Mouse (Mus musculus) cerebellum, adult 11 months (tissue): Measurements from ENCODE around the gene Tmem185b.
A peak's percentile ranks its signal among the peaks of the same experiment; 100 is the strongest.

Experiments
- DNase-seq: peaks from one replicate; pipeline ENCODE4 v3.0.0; 2022

The Tmem185b gene

GRCm38 (mm10) chr1:119503808-119504207 lies 22.2 kb upstream of the Tmem185b start:
- no peak for DNase-seq

DNA sequence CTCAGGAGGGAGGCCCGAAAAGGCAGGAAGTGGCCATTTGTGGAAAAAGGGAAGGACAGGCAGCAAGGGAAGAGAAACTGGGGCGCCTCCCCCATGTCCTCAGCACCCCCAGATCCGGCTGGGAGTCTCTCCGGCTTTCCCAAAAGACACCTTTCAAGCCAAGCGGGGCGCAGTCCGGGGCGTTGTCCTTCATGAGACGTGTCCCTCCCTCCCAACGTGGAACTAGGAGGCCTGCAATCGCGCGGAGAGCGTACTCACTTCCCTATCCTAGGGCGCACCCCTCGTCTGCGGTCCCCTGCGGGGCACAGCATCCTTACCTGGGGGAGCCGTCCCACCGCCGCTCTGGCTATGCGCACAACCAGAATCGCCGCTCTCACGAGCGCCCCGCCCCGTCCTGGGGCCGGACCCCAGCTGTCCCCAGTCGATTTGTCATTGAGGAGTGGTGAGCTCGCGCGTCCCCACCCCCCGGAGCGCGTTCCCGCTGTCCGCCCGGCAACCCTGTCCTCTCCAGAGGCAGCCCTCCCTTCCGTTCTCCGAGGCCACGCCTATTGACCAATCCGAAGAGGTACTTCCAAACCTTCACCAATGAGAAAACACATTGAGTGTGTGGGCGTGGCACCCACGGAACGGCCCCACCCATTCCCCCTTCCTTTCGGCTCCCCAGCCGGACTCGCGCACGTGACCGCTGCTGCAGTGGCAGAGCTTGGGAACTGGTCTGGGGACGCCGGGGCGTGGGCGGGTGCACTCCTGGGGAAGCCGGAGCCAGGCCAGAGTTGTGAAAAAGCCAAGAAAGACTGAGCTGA lies 21.5 kb upstream of the Tmem185b start, which contains the start of gene Ralb:
Gene Ralb, minus strand, starts transcription at position 535 of the 803 bp plus-strand sequence.
- peak; percentile 95 for DNase-seq

GRCm38 (mm10) chr1:119505951-119506350 lies 20.0 kb upstream of the Tmem185b start:
- no peak for DNase-seq

GRCm38 (mm10) chr1:119508548-119508947 lies 17.4 kb upstream of the Tmem185b start:
- DNase-seq = no peak

DNA sequence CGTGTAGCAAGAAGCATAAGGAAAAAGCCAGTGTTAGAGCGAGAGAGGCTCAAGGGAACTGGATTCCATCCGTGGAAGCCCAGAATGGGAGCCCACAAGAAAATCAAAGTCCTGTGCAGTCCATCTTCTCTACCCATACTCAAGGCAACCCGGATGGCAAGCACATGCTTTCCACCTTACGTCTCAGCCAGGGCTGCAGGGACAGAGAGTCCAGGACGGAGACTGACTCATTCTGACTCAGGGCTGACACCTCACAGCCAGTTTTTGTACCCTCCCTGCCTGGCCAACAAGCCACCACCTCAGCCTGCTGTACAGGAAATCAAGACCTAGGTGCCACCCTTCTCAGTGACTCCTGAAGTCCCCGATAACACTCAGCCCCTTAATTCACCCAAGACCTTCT lies 16.5 kb upstream of the Tmem185b start:
- no peak for DNase-seq

DNA sequence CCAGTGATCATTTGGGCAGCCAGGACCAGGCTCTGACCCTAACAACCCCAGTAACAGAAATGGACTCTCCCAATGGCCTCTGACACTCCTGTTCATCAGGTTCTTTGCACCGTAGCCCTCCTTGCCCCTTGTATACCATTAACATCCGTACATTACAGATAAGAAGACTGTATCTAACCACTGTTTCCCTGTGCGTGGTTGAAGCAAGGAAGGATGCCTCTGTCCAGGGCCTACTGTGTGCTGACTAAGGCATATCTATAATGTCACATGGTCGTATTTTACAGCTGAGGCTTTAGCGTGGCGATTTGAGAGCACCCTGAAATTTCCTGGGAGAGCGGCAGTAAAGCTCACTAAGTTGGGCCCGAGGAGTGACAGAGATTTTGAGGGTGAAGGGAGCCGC lies 15.6 kb upstream of the Tmem185b start:
- DNase-seq = no peak

- no peak for DNase-seq
Measured at GRCm38 (mm10) chr1:119510857-119511256, 15.1 kb upstream of the Tmem185b start.

- DNase-seq = no peak
Measured at GRCm38 (mm10) chr1:119518060-119518459, 7.9 kb upstream of the Tmem185b start.

GRCm38 (mm10) chr1:119518786-119519185 lies 7.2 kb upstream of the Tmem185b start:
- DNase-seq = no peak

DNA sequence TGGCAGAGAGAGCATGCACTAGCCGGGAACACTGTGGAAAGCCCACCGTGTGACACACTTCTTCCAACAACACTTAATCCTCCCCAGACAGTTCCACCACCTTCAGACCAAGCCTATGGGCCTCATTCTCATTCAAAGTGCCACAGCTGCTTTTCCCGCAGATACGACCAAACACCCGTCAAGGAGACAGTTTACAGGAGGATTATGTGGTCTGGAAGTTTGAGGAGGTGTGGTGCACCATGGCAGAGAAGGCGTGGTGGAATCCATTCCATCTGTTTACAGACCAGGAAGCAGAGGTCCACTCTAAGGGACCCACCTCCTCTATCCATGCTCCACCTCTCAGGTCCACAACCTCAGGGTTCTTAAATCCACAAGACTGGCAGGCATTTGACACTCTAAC lies 6.7 kb upstream of the Tmem185b start:
- DNase-seq = no peak

DNA sequence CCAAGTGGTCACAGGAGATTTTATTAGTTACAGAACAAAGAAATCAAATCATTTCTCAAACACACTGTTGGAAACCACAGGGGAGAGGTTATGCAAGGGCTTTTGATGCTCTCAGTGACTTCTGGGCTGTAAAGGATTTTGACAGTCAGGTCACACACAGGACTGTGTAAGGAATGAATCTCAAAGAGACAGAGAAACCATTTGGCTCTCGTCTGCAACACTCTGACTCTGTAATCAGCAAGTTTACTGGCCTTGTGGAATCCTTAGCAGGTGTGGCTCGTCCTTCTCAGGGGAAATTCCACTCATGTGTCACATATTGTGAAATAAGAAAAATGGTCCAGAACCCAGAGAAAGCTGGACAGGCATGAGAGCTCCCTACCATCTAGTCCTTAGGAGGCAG lies 4.9 kb upstream of the Tmem185b start:
- DNase-seq = no peak

GRCm38 (mm10) chr1:119521681-119522080 lies 4.3 kb upstream of the Tmem185b start:
- DNase-seq = no peak

DNA sequence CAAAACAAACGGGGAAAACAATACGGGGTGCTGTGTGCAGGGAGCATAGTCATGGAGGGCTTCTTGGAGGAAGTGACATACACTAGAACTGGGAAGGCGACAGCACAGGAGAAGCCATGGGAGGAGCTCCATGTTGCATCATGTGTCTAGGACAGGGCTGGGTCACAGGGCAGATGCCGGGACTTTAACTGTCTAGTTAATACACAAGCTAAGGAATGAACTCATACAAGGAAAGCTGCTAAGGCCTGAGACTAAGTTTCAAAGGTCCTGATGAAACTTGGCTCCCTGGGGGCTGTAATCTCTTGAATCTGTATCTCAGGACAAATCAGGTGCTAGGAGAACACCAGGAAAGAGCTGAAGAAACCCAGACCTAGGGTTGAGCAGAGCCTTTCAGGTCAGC lies 3.2 kb upstream of the Tmem185b start:
- DNase-seq = no peak

DNA sequence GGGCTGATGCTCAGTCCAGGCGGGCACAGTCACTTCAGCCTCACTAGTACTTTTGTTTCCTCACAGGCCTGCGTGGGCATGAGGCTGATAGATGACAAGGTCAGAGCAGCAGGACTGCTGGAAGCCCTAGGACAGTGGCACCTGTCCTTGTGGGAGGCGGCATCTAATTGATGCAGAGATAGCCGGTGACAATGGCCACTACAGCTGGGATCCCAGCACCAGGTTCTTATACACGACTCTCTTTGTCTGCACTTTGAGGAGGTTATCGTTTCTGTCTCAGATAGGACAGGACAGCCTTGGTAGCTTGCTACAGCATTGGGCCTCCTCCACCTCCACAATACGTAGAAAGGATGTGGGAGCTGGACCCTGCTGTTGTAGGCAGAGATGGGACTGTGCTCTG lies 2.6 kb upstream of the Tmem185b start:
- DNase-seq = no peak

DNA sequence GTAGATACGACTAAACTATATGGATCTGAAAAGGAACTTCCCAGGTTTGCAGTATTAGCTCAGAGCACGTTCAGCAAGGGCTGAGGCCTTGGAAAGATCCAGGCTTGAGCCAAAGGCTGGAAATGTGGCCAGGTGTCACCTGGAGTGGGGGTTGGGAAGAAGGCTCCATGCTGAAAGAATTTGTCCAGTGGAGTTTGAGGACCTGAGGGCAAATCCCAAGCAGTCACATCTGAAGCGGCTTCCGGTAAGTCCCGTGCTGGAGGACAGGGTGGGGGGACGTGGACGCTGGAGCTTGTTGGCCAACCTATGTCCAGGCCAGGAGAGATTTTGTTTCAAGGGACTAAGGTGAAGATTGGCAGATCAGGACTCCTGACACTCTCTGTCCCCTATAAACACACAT lies 2.1 kb upstream of the Tmem185b start:
- no peak for DNase-seq

- no peak for DNase-seq
Measured at GRCm38 (mm10) chr1:119525004-119525444, 936 bp upstream of the Tmem185b start.

- no peak for DNase-seq
Measured at GRCm38 (mm10) chr1:119530941-119531340, 5.0 kb downstream of the Tmem185b start.

DNA sequence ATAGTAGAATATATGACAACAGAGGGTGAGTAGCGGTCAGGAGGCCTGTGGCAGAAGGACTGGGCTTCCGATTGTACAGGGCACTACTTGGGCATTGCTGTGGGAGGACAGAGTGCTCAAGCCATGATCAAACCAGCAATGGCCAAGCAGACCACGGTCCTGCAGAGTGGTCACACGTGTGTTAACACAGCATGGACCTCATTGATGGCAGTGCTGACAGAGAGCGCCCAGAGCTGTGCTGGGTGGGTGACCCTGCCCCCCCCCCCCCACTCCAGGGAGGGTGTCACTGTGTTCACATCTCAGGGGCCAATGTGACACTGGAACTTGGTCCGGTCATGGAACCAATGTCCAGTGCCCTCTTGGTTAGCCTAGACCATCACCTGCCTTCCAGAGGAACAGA lies 6.2 kb downstream of the Tmem185b start:
- no peak for DNase-seq

DNA sequence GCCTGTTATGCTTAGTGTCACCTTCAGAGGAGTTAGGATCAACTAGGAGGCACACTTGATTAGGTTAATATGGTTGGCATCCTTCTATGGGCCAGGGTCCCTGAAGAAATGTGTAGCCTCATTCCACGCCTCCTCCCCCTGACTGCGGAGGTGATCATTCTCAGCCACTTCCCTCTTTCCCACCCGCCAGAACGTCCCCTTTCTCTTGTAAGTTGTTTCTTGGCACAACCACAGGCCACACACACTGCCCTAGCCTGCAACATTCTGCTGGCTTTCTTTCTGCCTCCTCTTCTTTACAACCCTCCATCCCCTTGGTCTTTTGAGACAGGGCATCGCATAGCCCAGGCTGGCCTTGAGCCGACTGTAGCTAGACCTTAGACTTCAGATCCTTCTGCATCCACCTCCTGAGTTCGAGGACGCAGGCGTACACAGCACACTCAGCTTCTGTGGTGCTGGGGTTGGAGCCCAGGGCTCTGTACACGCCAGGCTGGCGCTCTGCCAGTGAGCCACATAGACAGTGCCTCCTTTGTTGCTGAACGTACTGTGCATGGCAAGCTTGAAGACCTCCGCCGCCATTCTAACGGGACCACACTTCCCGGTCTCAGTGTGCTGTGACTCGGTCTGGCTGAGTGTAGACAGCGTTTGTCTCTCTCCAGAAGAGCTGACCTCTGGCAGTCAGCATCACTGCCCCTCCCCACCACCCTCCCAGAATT lies 7.3 kb downstream of the Tmem185b start:
- no peak for DNase-seq

- no peak for DNase-seq
Measured at GRCm38 (mm10) chr1:119534341-119534740, 8.4 kb downstream of the Tmem185b start.

GRCm38 (mm10) chr1:119536122-119536521 lies 10.2 kb downstream of the Tmem185b start:
- DNase-seq = no peak

DNA sequence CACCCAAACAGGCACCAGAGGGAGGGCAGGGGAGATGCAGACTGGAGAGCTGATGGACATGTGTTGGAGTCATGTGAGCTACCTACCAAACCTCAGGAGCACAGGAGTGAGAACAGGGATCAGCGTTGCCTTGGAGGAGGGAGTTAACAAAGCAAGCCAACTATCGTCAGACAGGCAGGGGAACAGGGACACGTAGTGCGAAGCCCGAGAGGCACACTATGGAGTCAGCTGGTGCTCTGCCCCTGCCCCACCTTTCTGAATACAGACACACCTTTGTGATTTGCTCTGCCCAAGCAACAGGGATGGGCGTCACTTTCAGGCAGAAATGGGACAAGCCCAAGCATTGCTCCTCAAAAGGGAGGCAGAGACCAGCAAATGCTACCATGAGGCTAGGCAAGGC lies 11.7 kb downstream of the Tmem185b start:
- no peak for DNase-seq

DNA sequence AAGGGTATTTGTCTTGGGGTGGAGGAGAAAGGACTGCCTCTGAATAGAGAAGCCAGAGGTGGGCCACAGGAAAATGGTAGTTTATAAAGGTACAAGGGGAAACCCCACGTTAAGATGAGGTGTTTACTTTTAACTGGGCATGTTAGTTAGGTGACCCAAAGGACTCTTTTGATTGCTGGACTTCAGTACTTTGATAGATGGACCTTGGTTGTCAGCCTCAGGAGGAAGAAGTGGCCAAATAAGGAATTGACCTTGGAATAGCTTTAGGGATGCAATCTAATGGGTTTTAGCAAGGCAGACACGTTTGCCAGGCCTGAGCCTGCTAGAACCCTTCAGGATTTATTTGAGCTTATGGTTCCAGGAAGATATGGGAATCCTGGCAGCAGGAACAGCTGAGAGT lies 13.3 kb downstream of the Tmem185b start:
- DNase-seq = no peak

GRCm38 (mm10) chr1:119540836-119541557 lies 15.0 kb downstream of the Tmem185b start:
- no peak for DNase-seq
